Mouse (Mus musculus): Measurements from ENCODE around the gene Rprml. TPM values are rescaled to one million over a fixed set of nuclear protein-coding genes. Genes with fewer than 3 reads are reported as not detected.

Rprml gene
- polyA plus RNA-seq (2012; rRNA removed): 11.4 and 18.7 TPM in 2 replicates

DNA sequence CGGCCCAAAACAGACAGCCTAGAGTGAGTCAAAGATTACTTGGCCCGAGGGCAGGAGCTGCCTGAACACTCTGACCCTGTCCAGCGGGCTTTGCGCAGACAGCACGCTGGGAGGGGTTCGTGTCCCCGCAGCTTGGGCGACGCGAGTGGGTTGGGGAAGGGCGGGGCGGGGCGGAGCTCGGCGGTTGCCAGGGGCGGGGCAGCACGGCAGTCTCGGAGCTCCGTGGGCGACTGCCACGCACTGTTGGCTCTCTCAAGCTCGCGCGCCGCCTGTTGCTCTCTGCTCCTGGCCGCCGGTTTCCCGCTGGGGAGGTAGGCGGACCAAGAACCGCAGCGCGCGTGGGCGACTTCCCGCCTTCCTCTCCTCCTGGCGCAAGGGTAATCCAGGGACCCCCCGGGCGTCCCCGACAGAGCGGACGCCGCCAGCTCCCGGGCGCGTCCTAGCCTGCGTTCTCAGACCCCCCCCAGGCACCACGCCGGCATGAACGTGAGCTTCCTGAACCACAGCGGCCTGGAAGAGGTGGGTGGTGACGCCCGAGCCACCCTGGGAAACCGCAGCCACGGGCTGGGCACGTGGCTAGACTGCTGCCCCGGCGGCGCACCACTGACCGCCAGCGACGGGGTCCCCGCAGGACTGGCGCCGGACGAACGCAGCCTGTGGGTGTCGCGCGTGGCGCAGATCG, at the start of gene Rprml:
Gene Rprml (plus strand): TSS at position 270 of the 682 bp plus-strand sequence.
- DNase-seq (ENCODE audit: low read depth): no peak

DNA sequence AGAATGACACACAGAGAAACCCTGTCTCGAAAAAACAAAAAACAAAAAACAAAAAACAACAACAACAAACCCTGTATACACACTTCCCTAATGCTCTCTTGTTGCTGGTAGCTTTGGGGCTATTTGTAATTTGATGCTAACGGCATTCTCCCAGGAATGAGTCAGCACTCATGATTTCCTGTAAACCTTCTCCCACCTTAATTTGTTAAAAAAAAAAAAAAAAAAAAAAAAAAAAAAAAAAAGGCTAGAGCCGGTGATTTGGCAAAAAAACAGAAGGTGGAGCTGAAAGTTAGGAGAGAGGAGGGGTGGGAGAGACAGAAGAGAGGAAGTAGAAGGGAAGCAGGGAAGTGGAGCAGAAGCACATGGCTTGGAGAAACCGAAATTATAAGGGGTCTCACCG, 42.8 kb upstream of the Rprml start:
- DNase-seq (ENCODE audit: low read depth): no peak

DNA sequence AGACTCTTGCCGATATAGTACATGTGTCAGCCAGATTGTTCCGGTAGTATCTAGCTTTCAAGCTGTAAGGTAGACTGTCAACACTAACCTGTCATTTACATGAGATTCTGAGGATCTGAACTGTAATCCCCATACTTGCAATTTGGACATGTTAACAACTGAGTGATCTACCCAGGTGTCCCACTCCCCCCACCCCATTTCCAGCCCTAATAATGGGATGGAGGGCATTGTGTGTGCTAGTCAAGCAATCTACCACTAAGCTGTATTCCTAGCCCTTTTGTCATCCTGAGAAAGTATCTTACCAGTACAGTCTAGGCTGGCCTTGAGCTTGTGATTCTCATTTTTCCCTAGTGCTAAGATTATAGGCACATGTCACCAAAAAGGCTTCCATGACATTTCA, 38.6 kb upstream of the Rprml start:
- DNase-seq (ENCODE audit: low read depth): no peak

DNA sequence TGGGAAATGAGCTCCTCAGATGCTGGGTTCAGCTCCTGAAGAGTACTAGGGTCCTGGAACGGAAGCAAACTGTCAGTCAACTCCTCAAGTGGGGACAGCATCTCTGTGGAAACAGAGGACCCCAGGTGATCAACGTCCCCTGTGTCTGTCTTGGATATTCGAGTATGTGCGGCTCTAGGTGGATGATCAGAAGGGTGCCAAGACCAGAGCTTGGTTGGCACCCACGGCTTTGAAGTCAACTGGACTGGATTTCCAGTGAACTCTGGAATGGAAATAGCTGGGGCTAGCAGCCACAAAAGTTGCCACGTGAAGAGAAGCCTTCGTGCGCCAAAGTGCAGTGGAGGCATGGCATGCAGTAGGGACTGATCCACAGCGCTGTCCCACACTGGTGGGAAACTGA, 28.3 kb upstream of the Rprml start, which contains the start of gene Gm884:
Gene Gm884 (minus strand): TSS at position 101 of the 400 bp plus-strand sequence.
- no peak for DNase-seq (ENCODE audit: low read depth)

DNA sequence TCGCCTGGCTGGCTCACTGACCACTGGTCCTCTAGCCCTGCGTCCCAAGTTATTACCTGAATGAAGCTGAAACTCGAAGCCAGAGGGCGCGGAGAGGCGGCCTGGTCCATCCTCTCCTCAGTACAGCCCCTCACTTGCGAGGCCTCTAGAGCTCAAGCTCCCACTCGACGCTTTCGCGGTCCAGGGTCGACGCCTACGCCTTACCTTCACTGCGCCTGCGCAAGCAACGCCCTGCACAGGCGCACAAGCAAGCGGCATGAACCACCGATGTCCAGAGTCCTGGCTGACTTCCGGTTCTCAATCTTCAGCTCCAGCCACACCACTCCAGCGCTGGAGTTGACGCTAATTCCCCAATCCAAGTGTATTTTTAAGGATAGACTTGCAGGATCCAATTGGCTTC, 21.9 kb upstream of the Rprml start:
- DNase-seq (ENCODE audit: low read depth): no peak

DNA sequence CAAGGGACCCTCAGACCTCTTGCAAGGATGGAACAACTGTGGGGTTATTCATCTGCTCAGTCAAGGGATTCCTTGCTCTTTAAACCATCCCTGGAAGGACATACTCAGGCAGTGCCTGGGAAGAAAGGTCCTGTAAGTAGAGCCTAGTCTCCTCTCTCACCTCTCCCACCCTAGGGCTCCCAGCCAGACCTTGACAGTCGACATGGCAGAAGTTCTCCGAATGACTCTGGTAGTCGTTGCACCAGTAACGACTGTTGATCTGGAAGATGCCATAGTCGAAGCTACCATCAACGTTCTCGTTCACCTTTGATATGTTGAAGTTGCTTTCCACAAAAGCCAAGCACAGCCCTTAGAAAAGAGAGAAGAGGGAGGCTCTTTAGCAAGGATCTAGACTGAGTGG, 14.6 kb upstream of the Rprml start:
- DNase-seq (ENCODE audit: low read depth): no peak

DNA sequence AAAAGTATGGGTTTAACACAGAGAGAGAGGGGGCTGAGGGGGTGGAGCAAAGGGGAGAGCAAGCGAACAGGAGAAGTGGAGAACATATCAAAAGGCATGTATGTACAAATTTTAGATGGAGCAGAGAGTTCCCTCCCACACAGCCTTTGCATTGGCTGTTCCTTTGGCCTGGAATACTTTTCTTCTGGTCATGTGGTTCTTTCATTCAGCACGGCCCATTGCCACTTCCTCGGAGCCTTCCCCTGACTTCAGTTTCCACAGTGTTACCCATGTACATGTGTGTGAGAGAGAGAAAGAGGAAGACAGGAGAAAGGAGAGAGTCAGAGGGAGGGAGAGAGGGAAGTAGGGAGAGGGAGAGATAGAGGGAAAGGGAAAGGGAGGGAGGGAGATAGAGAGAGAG, 13.9 kb upstream of the Rprml start:
- no peak for DNase-seq (ENCODE audit: low read depth)

DNA sequence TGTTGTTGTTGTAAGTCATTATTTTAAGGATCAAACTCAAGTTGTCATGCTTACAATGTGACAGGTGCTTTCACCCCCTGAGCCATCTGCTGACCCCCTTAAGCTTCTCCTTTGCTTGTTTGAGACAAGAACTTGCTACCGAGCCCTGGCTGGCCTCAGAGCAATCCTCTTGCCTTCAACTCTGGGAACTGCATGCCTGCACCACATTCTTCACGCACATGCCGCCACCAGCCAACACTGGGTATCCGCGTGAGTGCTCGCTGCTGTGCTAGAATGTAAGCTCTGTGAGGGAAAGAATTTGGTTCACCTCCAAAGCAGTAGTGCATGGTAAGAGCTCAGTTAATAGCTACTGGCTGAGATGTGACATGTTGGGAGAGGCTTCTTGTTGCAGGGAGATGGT, 13.1 kb upstream of the Rprml start:
- DNase-seq (ENCODE audit: low read depth): no peak

DNA sequence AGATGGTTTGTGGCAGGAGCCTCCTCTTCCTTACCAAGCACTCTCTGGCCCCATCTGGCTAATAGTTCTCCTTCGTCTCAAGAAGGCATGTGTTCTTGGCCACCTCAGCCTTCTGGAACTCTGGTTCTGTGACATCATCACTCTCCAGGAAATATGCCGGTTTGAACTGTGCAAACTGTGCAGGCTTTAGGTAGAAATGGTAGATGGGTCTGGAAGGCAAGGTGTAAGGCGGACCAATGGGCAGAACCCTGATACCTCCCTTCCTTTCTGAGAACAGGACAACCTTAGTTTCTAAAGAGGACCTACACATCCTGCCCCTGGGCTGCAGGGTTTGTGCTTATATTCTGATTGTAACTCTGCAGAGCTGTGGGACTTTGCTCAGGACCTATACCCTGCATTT, 10.6 kb upstream of the Rprml start, which contains the start of gene Lyzl6:
Gene Lyzl6 (minus strand): TSS at position 101 of the 400 bp plus-strand sequence.
- DNase-seq (ENCODE audit: low read depth): no peak

DNA sequence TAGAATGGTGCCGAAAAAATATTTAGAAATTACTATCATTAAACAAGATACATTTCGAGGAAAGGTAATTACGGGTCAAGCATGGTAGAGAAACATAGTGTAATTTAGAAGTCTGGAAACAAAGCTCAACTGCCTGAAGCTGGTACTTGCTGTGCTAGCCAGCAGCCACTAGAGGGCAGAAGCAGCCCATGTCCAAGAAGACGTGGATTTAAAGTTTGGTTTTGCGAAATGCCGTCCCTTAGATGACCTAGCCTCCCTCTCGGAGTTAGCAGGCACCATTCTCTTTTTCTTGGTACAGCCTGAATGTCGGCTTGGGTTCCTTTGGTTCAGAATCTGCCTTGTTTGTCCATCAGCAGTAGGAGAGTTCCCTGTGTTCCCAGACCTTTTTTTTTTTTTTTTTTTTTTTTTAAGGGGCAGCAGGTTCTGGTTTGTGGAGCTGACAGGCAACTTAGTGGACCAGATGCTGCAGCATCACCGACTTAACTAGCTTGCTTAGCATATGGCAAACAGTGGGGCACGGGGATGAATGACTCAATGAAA, 9.9 kb upstream of the Rprml start:
- DNase-seq (ENCODE audit: low read depth): no peak

DNA sequence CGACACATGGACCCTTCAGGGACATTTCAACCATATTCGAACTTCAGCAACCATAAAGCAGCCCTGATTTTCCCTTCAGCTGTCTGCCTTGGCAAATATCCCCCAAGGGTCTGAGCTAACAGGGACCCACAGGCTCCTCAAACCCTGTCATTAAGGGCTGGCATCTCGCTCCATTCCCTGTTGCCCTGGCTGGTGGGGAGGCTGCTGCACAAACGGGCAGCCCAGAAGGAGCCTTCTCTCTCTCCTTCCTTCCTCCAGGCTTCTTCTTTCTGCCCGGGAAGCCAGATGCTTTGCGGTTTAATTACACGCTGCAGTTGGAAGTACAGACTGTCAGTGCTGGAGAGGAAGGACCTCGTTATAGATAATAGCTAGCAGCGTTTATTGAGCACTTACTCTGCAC, 6.2 kb upstream of the Rprml start:
- DNase-seq (ENCODE audit: low read depth): no peak

DNA sequence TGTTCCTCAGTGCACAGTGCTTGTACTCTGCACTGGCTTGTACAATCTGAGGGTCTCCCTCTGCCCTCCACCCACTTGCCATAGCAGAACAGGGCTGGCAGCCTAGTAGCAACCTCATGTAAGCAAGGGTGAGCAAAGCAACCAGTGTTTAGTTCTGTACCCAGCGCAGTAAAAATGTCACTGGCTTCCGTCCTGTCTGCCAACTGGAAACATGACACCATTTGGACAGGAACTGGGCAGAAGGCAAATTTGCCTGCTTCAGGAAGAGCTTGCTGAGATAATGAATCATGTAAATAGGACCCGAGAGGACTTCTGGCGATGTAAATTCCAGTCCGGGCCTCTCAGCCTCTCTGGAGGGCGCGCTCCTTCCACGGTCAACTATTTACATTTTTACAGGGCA, 3.6 kb upstream of the Rprml start:
- no peak for DNase-seq (ENCODE audit: low read depth)

DNA sequence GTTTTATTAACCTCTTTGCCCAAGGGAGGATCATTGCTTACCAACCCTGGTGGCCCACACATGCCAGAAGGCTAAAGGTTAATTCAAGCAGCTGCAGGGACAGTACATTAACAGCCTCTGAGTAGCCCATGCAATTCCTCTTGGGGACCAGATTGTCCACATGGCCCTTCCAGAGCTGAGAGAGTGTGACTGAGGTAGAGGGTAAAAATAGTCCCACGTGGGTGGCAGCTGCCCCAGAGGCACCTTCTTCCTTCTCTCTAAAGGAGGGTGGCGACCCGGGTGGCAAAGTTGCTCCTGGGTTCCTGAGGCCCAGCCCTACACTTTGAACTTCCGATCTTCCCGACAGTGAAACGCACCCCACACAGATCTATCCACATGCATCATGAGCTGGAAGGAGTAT, 3.1 kb upstream of the Rprml start:
- no peak for DNase-seq (ENCODE audit: low read depth)

DNA sequence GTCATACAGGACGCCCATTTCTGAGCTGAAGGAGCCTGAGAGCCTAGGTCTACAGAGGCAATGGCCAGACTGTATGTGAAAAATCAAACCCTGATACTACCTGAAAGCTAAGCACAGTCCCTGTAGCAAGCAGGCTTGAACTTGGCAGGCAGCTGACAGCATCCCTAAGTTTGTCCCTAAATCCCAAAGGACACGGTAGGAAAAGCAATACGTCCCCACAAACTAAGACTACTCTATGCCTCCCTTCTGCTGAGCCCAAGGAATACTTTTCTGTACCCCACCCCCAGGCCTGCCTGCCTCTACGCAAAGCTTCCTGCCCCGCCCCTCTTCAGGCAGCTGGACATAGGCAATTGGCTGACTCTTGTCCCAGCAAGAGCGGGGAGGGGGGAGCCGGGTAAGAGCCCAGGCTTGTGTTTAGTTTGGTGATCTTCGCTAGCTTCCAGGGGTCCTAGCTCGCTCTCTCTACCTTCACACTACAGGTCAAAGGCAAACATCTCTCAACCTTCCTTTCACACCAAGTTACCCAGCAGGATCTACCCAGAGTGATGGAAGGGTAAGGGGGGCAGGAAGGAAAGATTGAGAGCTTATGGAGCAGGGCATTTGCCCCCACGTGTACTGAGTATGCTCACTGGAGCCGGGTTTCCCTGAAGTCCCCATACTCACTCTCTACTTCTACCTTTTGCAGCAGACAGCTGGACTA, 1.3 kb upstream of the Rprml start:
- no peak for DNase-seq (ENCODE audit: low read depth)

DNA sequence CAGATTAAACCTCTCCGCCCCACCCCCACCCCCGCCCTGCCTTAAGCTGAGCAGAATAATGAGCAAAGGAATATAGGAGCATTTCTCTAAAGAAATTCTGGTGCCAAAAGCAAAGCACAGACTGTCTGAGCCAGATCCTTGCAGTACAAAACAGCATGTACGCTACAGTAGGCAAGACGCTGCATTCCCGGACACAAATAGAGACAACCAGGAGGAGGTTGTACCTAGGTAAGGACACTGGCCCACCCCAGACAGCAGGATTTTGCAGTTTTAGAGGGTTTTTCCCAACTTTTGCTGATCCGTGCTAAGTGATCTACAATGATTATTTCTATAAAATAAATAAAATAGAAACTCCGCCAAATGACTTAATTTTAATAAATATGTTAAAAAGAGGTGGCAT, 714 bp upstream of the Rprml start:
- no peak for DNase-seq (ENCODE audit: low read depth)

DNA sequence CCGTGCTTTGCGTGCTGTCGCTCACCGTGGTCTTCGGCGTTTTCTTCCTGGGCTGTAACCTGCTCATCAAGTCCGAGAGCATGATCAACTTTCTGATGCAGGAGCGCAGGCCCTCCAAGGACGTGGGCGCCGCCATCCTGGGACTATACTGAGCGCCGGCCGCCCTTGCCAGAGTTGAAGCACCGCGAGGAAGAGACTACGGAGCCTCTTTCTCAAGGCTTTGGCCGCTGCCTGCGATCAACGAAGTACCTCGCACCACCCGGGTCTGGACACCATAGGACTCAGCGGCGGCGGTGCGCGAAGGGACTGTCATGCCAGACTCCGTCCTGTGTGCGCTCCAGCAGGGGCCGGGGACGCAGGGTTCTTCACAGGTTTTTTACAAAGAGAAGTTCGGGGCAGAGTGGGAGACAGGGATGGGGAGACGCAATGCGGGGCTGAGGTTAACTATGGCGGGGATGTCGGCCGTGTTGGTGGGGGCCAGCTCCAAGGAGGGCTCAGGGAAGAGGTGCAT, 668 bp downstream of the Rprml start:
- no peak for DNase-seq (ENCODE audit: low read depth)

DNA sequence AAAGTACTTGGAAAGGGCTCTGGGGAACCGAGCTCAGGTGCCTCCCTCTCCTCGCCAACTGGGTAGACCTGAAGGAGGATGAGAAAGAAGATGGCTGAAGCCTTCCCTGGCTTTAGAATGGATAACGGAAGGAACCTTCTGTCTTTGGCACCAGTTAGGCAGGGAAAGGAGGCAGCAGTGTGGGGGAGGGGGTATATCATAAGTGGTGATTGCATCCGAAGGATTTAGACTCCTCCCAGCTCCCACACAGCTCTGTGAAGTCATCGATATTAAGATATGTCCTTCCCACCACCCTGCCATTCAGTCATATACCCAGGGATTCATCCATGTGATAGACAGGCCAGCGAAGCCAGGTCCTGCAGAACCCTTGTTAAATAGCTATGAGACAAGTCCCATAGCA, 2.1 kb downstream of the Rprml start:
- DNase-seq (ENCODE audit: low read depth): no peak

DNA sequence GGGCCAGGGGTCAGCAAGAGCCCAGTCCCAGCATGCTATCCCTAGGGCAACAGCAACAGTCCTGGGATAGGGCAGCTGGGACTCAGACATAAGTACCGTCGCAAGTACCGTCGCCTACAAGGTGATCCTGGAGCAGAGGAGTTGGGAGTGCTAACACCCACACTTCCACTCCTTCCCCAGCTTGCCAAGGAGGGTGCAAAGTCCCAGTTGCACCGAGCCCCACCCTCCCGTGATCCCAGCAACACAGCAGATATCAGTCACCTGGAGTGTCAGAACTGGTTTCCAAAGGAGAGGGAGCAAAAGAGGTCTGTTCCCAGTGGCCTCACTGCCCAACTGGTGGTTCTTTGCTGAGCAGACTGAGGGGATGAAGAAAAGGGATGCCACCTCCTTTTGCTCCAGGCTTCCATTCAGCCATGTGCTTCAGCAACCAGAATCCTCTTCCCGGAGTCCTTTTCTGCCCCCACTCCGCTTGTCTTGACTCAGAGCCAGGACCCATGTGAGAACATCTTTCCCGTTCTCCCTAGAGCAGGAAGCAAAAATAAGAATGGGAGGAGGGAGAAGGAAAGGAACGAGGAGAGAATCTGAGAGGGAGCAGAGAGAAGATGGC, 4.1 kb downstream of the Rprml start:
- no peak for DNase-seq (ENCODE audit: low read depth)

DNA sequence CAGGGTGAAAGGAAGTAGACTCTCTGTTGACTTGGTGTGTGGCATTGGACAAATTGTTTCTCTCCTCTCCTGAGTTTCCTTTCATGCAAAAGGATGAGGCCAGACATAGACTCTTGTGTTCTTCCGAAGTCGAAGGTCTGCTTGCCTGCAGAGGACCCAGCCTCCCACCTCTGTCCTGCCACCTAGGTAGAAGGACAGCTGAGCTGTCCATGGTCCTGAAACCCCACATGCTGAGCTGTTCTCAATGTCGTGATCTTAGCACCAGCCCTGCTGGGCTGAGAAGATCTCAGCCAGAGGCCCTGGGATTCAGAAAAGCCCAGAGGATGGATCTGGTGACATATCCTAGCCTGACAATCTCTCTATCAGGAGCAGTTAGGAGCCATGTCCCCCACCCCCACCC, 7.2 kb downstream of the Rprml start:
- DNase-seq (ENCODE audit: low read depth): no peak

DNA sequence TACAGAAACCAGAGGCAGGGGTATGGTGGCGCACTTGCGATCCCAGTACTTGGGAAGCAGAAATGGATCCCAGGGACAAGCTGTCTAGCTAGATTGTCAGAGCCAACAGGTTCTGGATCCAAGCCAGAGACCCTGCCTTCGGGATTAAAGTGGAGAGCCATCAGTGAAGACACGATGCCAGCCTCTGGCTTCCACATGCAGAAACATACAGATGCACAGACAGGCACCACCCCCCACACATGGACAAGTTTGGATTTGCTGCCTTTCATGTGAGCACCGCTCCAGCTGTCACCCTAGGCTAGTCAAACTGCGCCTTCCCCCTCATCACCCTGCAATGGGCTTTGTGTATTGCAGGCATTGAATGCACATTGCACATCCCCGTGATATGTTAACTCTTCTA, 8.8 kb downstream of the Rprml start:
- no peak for DNase-seq (ENCODE audit: low read depth)

DNA sequence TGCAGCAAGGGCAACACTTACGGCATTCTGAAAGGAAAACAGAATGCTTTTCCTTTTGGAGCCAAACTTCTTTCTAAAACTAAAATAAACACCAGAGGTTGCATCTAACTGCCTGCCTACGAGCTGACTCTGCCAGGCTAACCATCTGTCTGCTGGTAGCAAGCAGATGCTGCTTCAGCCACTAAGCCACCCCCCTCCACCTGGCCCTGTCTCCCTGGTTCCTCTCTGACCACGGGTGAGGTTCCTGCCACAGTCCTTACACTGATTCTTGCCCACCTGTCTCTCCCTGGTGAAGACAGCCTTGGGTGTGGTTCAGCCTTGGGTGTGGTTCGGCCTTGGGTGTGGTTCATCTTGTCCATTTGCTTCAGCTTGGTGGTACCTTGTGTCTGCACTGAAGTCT, 12.5 kb downstream of the Rprml start:
- no peak for DNase-seq (ENCODE audit: low read depth)

DNA sequence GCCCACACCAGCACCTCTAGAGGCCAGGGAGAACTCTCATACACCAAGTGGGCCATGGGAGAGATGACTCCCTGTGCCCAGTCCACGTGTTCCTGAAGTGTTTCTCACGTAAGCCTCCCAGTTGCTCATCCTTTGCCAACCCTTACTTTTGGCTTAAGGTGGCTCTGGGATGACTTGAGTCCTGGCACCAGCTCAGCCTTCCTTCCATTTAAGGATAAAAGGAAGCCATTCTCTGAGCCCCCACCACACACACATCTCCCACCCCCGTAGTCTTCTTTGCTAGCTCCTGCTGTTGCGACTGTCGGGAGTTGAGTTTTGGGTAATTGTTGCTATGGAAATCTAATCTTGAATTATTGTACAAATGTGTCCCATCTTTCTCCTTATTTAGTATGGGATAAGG, 13.2 kb downstream of the Rprml start:
- no peak for DNase-seq (ENCODE audit: low read depth)

DNA sequence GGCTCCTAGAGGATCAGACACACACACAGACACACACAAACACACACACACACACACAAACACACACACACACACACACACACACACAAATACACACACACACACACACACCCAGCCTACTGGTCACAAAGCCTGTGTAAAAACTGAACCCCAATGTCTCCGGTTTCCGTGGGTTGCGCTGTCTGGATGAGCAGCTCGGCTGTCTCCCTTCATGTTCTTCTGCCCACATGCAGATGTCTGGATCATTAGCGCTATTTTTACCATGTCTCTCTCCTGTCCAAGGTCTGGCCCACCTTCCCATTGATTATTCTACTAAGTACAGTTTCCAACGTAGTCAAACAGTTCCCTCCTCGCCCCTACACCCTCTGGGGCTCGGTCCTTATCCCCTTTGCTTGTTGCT, 13.7 kb downstream of the Rprml start:
- no peak for DNase-seq (ENCODE audit: low read depth)
